Mouse (Mus musculus) megakaryocyte-erythroid progenitor cell, adult 5-6 weeks (primary cell): ENCODE data around the gene Thsd7b. TPM values are rescaled to one million over a fixed set of nuclear protein-coding genes. Genes with fewer than 3 reads are reported as not detected.
"Not testable (repeated sequence)": the region's sequence is repeated elsewhere in the genome, so short reads cannot be mapped to it uniquely, and the experiment has no call there.

ENCODE experiments used
- ATAC-seq: replicated peaks from 2 replicates; pipeline ENCODE4 v1.8.0; 2016; ENCODE audit warnings: mild to moderate bottlenecking, inconsistent platforms; ENCODE audit not compliant: severe bottlenecking, poor library complexity, low FRiP score, low TSS enrichment
- total RNA-seq, 2 experiments: library from RNA; stranded (forward) in 1 of 2; stranded (reverse) in 1 of 2; fragments of 200-1000, 215-1000 nt in 1 of 2; fragments of >200 nt in 1 of 2; fragmentation: Nextera tagmentation in 1 of 2; gene quantifications; 2 replicates each; pipeline ENCODE4 v1.2.3; 2014 to 2017

Gene Thsd7b
- total RNA-seq, 2 experiments from 2014 or later, result not detected

DNA sequence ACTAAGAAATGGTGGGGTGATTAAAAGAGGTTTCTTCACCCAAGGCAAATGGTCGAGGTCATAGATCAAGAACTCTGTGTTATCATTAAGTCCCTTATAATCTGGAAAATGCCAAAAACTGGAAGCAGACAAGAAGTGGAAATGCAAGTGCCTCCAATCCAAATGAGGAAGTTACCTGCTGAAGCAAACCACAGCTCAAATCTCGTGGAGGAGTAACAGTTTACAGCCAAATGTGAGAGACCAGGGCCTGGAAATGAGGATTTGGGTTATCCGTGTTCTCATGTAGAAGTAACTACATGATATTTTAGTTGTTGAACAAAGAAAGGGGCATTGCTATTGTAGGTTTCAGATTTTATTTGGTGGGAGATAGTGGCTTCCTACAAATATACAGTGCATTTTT lies 335.3 kb downstream of the Thsd7b start:
- ATAC-seq, result no peak

DNA sequence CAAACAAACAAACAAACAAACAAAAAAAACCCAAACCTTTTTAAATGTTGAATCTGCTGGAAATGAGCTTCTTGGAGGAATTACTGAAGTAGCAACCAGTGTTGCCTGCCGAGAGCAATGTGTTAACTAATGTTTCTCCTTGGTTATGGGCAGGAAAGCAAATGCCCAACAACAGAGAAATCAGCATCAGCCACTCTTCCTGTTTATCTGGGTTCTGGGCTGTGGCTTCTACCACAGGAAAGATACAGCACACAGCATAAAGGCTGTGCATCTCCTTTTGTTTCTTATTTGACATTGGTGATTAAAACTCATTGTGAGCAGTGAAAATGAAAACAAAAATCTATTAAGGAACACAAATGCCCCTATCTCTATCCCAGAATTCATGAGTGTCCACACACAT lies 343.0 kb downstream of the Thsd7b start:
- ATAC-seq, result peak; percentile 88

DNA sequence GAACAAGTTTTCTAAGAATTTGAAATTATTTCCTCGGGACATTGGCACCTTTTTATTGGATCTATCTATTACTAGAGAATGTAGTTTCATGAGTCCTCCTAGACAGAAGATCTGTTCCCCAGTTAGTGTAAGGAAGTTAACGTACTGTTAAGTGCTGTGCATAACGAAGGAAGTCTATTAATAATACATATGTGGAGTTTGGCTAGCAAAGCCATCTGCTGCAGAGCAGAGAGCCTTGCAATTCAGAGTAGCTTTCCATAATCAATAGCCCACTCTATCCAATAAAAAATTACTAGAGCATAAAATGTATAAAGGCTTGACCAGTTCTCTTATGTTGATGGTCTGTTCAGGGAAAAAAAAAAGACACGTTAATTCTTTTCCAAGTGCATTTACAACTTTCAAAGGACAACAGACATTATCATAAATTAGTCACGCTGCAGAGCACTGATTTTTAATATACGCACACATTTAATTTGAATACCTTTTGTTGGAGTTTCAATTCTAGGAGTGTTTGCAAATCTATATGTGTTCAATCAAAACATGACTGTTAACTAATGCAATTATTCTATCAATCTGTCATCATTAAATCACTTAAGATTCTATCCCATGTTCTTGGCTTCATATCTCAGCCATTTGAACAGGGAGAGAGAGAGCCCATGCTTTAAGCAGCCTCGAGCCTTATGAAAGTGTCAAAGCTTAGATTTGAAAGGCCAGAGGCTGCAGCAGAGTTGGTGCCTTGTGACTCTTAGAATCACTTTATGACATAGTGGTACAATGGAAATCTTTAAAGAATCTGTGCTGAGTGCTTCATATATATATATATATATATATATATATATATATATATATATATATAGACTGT lies 346.6 kb downstream of the Thsd7b start:
- ATAC-seq, result no peak

DNA sequence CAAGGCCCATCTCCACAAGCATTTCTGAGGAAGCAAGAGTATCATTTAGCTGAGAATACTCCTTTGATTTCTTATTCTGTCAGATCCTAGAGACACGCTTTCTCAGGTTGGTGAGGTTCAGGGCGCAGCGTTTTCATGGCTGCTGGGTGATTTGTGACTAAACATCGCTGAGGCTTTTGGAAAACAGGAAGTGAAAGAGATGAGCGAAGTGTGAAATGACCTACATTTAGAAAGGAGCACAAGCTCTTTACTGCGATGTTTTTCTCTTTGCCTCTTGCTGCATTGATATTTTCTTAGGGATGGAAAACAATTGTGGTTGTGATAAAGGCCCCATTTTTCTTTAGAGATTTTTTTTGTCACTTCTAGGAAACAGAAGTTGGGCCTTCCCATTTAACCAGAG lies 351.4 kb downstream of the Thsd7b start:
- no peak for ATAC-seq

DNA sequence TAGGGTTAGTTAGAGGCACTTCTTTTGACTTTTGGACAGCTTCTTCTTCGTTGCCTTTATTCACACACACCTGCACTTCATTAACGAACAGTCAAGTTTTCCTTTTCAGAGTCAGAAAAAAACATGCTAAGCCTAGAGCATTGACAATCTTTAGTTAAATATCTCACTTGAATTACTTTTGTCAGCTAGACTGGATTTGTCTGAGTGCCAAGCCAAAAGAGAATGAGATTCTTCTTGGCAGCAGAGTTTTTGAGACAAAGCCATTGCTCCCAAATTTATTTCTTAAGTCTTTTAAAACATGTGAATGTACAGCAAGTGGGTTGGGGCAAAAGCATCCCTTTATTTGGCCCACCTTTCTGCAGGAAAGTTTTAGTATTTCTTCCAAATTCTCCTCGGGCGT lies 362.0 kb downstream of the Thsd7b start:
- no peak for ATAC-seq

DNA sequence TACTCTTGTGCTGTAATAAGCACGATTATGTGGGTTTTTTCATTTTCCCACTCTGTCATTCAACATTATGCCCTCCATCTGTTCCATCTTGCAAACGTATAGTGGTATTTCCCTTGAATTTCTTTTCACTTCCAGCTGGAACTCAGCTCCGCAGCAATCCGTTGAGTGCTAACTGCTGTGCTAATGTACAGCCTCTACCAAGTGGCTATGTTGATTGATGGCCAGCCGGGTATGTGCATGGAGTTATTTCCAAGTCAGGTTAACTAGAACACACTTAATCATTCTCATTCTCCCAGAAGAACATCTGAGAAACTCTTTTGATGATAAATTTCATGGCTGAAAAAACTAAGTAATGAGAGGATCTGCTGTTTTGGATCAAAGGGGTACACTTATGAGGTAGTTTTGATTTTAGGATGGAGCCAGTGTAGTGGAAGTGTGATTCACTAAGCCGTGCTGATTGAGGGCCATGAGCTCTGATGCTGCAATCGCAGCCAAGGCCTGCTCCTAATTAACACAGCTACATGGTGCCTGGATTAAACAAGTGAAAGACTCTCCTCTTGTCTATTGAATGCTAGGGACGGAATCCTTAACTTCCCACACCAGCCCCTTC lies 371.3 kb downstream of the Thsd7b start:
- ATAC-seq, result no peak

DNA sequence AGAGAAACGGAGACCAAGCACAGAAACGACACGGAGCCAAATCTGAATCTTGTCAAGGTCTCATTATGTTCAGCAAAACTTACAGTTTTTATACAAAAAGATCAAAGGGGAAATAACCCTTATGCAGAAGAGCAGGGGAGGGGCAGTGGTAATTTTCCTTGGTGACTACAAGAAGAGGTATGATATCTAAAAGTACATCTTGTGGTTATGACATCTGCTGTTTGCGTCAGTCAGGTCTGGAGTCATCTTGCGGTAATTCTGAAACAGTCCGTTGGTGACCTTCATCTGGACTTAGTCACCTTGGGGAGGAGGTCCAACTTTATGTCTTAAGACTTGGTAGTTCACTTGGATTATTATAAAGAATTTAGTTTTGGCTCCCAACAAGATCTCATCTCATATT lies 378.3 kb downstream of the Thsd7b start:
- ATAC-seq, result not testable (repeated sequence)

DNA sequence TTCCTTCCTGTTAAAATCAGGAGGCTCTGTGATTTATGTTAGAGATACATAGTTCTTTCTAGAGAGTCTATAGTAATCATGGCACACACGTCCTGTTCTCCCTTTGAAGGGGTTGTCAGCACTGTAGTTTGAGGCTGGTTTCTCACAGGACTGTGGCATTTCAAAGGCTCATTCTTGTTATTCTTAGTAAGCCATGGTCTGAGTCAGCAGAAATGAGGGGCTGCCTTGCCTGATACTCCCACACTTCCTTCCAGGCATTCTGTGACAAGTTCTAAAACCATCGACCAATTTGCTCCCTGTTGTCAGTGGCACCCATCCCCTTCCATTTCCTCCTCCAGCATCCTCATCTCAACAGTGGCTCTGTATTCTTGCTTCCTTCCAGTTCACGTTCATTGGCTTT lies 384.9 kb downstream of the Thsd7b start:
- no peak for ATAC-seq

DNA sequence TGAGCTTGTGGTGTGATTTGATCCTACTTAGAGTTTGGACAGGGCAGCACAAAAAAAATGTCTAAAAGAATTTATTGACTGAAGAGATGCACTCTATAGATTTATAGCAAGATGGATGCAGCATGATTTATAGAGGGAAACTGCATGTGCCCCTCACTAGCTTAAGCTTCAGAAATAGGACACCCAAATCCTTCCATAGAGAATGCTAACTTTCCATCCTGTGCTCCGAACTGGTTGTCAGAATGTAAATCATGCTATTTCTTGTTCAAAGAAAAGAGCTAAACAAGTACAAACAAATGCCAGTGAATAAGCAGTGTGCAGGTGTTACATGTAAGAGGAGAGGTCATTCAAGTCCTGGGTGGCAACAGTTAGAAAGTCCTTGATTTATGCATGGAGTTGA lies 402.8 kb downstream of the Thsd7b start:
- no peak for ATAC-seq

DNA sequence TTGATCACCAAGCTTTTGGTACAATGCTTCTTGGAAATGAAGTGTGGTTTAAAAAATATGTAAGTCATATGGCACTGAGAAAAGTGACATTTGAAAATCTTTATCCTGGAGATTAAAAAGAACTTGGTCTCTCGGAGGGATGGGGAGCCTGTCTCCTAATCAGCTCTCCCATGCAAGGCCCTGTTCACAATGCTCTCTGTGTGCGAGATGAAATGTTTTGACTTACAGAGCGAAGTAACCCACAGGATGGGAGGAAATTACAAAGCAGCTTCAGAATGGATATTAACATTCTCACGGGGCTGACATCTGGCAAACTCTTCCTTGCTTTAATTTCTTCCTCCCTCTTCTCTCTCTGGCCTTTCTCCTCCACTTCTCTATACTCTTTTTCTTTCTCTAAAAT lies 405.7 kb downstream of the Thsd7b start:
- ATAC-seq, result no peak

DNA sequence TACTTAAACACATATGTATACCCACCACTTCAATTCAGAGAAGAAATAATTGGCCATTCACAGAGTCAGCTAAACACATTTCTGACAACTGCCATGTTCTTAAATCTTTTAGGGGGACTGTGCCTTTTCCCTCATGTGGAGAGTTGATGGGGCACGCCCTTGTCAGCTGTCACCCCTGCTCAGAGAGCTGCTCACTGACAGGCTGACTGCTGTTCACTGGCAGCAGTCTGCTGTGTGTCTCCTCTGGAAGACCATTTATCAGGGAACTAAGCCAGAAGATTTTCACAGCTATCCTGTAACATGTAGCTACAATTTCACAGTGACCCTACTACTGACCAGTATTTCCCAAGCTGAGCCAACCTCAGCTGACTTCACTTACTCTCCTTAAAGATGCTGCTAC lies 432.6 kb downstream of the Thsd7b start:
- no peak for ATAC-seq

DNA sequence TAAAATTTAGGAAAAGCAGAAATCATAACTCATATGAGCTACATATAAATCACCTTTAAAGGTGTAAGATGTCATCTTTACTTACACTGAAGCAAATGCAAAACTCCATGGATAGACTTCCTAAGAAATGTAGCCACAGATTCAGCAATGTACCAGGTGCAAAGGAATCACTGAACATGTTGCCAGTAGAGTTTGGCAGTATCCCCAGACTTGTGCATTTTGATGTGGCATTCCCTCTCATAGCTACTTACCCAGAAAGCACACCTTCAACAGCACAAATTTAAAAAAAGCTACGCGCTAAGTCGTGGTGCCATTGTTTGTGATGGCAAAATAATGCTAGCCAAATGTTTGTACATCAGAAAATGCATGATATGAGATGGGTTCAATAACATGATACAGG lies 439.6 kb downstream of the Thsd7b start:
- no peak for ATAC-seq

DNA sequence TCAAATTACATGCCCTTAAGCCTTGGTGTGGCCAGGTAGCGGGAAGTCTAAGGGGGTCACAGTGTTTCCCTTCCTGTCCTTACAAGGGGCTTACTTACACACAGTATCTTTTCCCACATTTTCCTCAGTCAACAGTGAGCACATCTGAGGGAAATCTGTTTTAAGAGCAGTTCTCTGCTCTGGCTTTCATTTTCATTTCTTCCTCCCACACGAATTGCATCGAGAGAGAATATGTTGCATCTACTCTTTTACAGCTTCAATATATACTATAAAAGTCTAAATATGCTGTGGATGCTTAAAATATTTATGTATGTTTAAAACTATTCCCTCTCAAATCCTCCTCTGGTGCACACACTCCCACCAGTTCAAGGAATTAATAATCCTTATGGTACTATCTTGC lies 440.5 kb downstream of the Thsd7b start:
- no peak for ATAC-seq

DNA sequence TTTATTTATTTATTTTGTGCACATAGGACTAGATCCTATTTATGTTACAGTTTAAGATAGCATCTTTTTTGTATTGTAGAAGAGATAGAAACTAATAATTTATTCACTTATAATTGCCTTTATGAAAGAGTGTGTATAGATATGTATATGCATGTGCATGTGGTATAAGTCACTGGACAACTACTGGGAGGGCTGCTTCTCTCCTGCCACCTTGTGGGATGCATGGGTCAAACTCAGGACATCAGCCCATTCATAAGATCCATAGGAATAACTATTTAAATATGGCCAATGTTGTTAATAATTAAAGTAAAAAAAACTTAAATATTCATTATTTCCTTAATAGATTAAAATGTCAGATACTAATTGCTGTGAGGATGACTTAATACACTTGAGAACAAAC lies 446.5 kb downstream of the Thsd7b start:
- no peak for ATAC-seq

DNA sequence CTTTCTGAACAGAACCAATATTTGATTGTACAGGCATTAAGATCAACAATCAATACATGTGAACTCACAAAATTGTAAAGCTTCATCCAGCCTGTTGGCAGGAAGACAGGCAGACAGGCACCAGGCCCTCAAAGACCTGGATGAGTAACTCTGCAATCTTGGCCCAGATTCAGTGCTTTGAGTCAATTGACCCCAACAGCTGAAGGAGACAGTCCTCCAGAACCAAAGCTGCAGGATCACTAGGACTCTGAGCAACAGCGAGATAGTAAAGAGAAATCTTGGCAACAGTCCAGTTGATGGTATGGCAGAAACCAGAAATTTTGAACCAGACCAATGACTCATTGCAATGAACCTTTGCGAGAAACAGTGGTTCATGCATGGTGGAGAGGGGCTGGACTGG lies 458.9 kb downstream of the Thsd7b start:
- no peak for ATAC-seq

DNA sequence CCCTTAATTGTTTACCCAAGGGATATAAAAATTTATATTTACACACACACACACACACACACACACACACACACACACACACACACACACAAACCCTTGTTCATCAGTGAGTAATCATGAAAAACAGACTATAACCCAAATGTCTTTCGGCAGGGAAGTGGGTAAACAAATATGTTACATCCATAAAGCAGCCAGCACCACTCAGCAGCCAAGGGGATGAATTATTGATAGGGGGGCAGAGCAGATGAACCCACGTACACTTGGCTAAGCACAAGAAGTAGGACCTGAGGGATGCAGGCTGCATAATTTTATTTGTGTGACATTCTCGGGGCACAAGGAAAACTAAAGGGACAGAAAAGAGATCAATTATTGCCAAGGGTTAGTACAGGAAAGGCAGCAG lies 474.5 kb downstream of the Thsd7b start:
- no peak for ATAC-seq

DNA sequence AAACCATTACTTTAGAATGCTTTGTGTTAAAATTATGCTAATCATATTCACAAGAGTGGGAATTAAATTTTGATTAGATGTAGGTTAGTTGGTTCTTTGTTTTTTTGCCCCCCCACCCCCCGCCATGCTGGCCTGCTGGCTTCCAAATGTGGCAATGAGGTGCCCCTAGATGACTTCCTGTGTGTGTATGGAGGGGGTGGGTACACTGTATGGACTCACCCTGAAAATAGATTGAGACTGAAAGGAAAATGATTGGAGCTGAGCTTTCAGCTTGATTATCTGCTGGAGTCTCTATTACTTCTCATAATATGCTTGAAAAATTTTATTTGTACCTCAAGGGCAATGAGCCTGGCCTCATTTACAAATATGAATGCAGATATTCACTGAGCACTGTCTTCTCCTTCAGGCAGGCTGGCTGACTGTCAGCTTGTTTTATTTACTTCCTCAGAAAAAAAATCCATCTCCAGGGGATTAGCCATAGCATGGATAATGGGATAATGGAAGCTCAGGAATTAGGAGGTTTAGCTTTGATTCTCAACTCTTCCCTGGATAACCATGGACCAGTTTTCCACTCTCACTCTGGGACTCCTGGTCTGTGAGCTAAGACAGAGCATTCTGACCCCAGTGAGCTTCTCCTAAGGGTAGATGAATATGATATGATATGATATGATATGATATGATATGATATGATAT lies 483.6 kb downstream of the Thsd7b start:
- no peak for ATAC-seq

DNA sequence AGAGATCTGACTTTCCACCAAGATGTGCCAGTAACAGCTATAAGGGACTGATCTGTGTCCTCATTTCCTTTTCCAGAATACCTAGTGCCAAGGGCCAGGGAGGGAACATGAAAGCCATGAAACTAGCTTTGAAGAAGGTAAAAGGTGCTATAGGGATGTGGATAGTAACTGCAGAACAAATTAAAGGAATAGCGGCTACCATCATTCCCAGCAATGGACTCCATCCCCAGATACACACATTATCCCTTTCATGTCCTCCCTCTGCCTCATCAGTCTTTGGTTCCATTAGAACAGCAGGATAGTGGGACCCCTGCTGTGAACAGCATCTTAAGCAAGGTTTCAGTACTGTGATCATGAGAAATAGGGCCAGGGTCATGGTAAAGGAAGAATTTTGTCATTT lies 485.9 kb downstream of the Thsd7b start:
- no peak for ATAC-seq

DNA sequence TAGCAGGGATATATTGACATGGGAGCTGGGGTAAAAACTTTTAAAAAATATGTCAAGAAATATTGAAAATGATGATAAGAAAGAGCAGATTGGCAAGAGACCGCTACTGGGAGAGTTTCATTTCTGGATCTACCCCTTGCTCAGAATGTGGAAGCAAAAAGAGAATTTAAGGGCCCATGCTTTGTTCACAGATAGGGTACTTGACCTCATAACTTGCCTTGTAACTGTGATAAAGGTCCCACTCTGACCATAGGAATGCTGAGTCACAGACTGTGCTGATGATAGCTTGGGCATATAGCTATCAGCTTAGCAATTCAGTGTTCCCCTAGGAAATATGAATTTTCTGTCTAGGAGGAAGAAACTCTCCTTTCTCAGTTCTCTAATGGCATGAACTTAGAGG lies 488.1 kb downstream of the Thsd7b start:
- ATAC-seq, result 0 out of 2 replicates have a peak, but pooled peaks have one; percentile 41

DNA sequence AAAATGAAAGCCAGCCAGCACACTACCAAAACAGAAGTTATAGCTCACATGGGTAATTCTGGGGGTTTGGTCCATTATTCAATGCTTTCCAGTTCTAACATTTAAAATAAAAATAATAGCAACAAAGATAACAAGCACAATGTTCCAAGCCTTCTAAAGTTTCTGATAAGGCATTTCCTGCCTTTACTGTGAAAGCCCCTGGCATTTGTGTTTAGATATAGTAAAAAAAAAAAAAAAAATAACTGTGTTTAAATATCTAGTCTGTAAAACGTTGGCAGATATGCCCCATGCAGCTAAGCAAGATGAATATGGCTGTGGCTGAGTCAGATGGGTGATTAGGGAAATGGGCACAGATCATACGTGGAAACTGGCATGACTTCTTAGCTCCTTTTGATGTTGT lies 491.6 kb downstream of the Thsd7b start:
- no peak for ATAC-seq

DNA sequence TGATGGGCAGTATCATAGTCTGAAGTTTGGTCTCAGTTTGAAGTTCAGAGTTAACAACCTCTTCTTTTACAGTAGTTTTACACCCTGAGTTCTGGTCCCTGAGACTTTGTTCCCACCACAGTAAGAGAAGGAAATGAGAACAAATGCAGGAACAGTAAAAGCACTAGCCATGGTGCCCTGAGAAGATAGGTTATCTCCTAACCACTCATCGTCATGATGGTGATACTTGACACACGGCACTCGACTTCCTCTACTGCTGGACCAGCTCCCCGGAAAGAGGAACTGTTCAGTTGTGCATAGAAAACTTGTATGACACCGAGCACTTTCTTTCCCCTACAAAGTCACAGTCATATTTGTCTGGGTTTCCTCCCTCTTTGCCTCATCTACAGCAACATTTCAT lies 504.0 kb downstream of the Thsd7b start:
- no peak for ATAC-seq
